Mouse (Mus musculus): ENCODE results near the gene Galntl6.

DNA sequence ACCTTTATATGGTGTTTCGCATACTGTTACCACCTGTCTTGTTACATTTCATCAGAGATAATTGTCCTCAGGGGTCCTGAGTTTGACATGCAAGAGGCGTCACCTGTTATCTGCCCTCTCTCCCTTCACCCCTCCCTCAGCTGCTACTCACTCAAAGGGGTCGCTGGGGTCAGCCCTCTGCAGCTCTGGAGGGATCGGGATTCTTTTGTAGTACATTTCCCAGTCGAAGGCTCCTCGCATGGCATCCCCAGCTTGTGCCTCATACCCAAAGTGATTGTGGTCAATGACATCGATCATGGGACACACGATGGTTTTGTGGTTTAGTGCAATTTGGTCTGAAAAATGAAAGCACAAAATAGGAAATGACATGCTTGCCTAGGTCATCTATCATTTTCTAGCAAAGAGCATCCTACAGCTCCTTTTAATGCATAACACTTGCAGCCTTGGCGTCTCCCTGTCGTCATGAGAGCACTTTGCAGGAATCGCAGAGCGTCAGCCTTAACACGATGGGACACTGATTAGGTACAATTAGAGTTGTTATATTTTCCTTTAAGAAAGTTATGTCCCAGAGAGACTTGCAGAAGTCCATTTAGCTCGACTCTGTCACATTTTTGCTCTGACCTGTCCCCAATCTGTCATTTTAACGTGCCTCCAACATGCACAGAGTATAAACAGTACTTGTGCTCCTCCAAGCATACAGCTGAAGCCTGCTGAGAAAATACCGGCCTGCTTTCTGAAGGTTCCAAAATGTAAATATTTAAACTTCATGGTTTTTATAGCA, 954.1 kb downstream of the Galntl6 start:
- TF ChIP-seq POU5F1 (IDR thresholded peaks at IDR 0.05; ENCODE audit: borderline replicate concordance, low read length) (no peak), CTCF (conservative IDR thresholded peaks at IDR 0.05; ENCODE audit: low read length) (no peak)

Data from E14TG2a.4 (cell line).